Mouse (Mus musculus) thymus, postnatal 36 days (tissue): ENCODE measurements at regions not wholly inside any gene's neighbourhood (a gene's known extent, or its start where the extent isn't known, plus 50 kb on each side); places are given as distances from the start of the nearest gene placed in this dataset.
A peak's percentile ranks its signal among the peaks of the same experiment; 100 is the strongest.

Experiments
- DNase-seq, 2 experiments: peaks; one replicate each; pipeline ENCODE4 v3.0.0; 2022; ENCODE audit warnings: mixed read lengths in 2 of 2

DNA sequence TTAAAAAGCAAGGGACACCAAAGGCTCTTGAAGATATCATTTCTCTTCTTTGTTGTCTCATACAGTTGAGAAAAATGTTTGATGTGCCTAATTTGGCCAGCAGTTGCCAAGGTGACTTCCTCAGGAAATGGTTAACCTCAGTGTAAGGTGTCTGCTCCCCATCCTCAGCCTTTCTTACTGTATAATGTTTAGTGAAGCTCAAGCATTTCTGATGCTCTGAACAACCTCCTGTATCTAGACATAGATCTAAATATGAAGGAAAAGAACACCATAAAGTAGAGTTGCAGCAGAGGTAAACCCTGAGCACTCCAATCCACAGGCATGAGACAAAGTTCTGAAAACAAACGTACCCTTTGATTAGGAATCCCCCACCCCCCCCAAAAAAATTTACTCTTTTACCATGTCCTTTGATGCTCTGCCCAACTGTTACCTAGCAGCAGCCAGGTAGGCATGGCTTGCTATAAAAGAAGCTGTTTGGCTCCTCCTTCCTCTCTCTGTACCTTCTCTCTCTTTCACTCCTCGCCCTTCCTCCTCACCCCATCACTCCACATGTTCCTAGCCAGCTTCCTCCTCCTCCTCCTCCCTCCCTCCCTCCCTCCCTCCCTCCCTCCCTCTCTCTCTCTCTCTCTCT, 348.4 kb upstream of the Hs3st5 start:
- DNase-seq = peak; percentile 4 to 14
